Mouse (Mus musculus) neutrophil, adult 5-6 weeks (primary cell): ENCODE measurements around the gene Entr1. TPM values are rescaled to one million over a fixed set of nuclear protein-coding genes. Genes with fewer than 3 reads are reported as not detected.

Experiments
- ATAC-seq: fragments of 151-379, 151-347 bp; 2 replicates; pipeline ENCODE4 v1.8.0; 2017; ENCODE audit warnings: mild to moderate bottlenecking, moderate TSS enrichment; ENCODE audit not compliant: insufficient number of reproducible peaks, poor library complexity, low FRiP score, severe bottlenecking; ENCODE audit errors: extremely low read depth
- total RNA-seq: library from RNA; stranded (forward); fragments of 200-1000 nt; gene quantifications from 2 replicates; pipeline ENCODE4 v1.2.3, GENCODE M21; 2017

Entr1 gene
- 139 and 145 TPM in 2 replicates for total RNA-seq

DNA sequence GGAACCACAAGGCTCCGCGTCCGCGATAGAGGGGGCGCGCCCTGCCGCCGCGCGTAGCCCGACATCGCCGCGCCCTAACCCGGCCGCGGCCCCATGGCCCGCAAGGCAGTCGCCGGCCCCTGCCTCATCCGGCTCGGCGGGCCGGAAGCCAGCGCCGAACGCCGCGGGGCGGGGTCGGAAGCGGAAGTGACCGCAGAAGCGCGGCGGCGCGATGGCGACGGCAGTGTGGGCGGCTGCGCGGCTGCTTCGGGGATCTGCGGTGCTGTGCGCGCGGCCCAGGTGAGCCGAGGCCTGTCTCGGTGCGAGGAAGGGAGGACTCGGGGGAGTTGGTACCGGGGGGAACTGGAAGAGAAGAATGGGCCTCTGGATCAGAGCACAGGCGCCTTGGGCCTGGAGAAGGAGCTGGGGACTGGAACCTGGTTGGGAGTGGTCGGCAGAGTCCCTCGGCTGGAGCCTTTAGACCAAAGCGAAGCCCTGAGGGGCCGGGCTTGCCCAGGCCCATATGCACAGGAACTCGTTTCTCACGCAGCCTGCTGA, at the start of gene Entr1, which contains the start of gene Pmpca:
Gene Entr1 (minus strand): TSS at position 163 of the 537 bp plus-strand sequence.
Gene Pmpca (plus strand): TSS at position 186 of the 537 bp plus-strand sequence.
- ATAC-seq = peak; percentile 65

DNA sequence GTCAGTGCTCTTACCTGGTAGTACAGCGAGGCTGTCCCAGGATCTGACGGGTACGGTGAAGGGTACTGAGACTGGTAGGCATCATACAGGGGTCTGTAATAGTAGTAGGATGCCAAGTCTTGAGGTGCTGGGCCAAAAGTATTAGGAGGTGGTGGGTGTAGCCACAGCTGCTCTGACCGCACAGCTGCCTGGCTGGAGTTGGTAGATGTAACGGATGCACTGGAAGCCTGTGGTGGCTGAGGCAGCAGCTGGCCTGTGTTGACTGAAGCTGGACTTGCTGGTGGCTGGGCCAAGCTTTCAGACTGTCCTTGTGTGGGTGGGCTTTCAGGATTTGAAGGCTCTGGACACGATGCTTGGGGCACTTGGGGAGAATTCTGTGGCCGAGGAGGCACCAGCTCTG, 49.3 kb upstream of the Entr1 start:
- ATAC-seq = no peak

DNA sequence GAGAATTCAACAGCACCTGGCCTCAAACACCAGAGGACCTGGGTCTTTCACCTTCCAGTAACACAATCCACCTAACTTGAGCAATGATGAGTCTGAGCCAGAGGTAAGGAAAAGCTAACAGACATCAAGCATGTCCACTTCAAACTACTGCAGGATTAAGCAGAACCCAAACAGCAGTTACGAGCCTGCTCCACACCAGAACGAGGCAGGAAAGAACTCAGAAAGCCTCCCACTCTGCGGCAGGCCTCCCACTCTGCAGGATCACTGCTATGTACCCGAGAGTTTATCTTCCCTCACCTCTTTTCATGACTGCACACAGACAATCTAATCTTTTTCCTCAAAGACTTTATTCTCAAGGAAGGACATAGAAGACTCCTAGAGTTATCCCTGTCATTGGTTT, 48.1 kb upstream of the Entr1 start:
- ATAC-seq = no peak

DNA sequence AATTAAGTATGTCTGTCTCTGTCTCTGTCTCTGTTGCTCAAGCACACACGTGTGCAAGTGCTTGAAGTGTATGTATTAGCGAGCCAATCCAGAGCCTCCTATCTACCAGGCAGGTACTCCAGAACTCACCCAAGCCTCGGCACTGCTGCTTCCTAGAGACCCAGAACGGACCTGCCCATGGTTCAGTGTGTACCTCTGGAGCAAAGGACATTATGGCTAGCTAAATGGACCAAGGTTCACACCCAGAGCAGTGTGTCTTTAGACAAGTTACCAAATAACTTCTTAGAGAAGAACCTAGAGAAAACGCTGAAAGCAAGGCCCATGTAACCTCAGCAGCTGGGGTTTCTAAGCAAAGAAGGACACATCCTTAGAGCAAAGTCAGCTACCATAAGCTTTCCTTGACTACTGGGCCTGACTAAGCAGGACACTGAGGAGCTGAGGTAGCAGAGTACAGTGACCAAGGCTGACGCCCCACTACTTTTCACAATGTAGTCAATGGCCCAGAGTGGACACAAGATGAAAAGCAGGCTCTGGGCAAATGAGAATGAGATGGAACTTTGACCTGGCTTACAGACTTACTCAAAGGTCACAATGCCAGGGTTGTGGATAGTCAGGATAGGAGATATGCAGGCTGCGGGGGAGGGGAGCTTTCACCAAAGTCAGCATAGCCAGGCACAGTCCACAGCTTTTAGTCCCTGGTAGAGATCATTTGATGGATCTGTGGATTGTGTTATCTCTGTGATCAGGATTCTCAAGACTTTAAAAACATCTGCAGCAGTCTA, 45.9 kb upstream of the Entr1 start:
- no peak for ATAC-seq

DNA sequence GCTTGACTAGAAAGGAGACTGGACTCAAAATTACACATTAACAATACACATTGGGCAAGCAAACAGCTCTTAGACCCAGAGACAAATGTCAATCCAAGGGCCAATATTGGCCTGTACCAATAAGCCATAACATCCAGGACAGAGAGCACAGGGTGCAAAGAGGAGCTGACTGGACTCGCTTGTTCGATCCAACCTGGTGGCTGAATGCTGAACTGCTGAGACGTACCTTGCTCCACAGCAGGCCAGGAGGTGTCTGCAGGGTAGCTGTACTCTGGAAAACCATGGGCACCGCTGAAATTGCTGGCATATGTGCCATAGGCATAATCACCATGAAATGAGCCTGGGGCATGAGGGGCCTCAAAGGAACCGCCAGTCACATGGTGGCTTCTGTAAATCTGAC, 40.7 kb upstream of the Entr1 start:
- no peak for ATAC-seq

DNA sequence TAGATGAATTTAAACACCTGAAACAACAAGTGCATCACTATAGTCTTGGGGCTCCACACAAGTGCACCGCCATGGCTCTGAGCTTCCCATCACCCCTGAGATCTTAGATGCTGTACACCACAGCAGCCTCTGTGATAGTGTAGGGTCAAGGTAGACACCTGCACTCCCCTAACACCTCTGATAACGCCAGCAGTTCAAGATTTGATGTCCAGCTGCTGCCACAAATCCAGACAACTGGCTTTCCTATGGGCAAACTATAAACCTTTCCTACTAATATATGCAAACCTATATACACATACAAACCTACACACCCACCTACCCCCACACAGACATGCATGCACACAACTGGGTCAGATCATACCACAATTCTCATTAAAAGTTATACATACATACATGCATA, 35.4 kb upstream of the Entr1 start:
- ATAC-seq = no peak

DNA sequence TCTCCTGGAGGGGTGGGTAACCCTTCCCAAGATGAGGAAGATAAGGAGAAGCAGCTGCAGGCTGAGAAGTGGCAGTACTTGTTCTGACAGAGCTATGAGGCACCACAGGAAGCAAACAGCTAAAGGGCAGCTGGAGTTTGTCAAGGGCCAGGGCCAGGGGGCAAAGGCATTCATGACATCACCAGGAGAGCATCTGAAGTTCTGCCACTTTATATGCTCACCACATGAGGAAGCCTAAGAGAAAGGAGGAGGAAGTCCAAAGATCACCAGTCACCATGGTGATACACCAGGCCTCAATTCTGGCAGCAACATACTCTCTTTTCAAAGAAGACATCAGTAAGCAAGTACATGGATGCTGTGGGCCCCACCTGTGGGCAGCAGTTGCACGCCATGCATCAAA, 34.0 kb upstream of the Entr1 start:
- ATAC-seq = no peak

DNA sequence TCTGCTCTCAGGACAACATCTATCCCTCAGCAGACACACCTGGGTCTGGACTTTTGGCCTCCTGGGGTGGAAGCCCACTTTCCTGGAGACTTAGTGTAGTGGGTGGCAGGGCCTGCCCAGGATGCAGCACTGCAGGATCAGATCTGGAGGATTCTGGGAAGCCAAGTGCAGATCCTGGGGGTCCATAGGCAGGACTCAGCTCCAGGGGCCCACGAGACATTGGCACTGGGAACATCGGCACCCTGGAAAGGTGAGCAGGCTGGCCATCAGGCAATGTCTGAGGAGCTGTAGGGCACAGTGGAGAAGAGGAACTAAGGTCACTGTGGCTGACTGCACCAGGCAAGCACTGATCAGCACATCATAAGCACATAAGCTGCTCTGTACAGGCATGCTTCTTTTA, 32.9 kb upstream of the Entr1 start:
- ATAC-seq = no peak

DNA sequence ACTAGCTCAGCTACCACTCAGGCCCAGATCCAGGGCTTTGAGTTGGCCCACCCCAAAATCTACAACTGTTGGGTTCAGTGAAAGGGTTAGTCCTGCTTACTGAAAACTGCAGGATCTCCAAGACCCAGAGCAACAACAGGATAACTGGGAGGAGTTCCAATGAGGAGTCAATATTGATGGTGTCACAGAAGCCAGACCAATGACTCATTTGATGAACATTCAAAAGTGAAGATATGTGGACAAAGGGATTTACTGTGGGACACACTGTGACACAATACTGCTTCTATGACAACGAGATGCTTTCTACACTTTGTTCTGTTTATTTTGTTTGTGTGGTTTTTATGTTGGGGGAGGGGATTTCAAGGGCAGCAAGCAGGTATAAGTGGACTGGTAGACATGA, 29.0 kb upstream of the Entr1 start:
- no peak for ATAC-seq

DNA sequence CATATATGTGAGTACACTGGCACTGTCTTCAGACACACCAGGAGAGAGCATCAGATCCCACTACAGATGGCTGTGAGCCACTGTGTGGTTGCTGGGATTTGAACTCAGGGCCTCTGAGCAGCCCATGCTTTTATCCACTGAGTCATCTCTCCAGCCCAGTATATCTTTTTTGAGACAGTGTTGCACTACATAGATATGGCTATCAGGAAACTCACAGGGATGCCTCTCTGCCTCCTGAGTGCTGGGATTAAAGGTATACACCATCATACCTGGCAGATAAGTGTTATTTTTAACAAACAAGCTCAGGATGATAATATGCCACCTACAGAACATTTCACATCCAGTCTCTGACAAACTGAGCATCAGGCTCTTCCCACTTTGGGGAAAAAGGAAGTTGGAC, 27.9 kb upstream of the Entr1 start:
- no peak for ATAC-seq

DNA sequence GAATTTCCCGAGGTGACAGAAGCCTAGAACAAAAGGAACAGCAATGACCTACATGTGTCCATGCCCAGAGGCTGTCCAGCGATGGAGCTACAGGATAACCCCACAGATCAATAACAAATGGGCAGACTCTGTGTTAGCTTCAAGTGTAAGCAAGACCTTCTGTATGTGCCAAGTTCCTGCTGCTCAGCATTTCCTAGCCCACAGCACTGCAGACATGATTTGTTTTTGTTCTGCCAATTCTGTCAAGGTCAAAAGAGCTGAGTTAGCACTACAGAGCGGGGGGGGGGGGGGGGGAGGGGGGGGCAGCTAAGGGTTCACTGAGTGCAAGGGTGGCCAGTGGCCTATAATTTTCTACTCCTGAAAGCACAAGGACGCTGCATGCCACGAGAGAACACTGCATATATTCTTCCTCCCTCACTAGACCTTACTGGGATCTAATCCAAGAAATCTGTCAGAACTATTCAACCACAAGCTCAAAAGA, 21.9 kb upstream of the Entr1 start:
- ATAC-seq = no peak

DNA sequence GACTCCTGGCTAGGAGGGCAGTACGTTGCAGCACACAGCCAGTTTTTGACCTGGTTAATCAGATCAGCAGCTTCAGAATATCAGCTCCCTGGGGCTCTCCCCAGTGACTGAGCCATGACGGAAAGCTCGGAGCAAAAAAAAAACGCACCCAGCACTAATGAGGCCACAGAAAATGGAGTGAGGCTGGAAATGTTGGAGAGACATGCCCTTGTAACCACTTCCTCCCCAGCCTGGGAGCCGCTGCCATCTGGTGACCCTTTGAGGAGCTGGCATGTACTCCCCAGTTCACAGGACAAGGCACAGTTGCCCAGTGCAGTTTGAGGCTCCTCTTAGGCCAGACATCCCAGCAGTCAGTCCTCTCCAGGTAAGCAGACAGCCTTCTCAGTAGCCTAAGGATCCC, 21.0 kb upstream of the Entr1 start:
- ATAC-seq = no peak

DNA sequence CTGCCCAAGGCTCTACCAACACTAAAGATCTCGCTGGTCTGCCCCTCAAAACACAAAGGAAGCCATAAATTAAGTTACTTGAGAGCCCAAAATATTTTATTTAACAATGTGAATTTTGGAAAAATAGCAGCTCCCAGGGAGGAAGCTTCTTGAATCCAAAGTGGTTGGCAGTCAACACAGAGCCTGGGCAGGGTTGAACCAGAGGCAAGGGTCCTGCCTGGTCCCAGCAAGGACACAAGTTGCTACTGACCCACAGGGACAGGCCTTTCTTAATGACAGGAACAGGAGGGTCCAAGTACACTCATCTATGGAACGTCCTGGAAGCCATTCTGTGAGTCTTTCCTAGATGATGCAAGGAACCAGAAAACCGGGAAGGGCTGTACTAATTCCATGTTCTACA, 20.2 kb upstream of the Entr1 start:
- ATAC-seq = no peak

DNA sequence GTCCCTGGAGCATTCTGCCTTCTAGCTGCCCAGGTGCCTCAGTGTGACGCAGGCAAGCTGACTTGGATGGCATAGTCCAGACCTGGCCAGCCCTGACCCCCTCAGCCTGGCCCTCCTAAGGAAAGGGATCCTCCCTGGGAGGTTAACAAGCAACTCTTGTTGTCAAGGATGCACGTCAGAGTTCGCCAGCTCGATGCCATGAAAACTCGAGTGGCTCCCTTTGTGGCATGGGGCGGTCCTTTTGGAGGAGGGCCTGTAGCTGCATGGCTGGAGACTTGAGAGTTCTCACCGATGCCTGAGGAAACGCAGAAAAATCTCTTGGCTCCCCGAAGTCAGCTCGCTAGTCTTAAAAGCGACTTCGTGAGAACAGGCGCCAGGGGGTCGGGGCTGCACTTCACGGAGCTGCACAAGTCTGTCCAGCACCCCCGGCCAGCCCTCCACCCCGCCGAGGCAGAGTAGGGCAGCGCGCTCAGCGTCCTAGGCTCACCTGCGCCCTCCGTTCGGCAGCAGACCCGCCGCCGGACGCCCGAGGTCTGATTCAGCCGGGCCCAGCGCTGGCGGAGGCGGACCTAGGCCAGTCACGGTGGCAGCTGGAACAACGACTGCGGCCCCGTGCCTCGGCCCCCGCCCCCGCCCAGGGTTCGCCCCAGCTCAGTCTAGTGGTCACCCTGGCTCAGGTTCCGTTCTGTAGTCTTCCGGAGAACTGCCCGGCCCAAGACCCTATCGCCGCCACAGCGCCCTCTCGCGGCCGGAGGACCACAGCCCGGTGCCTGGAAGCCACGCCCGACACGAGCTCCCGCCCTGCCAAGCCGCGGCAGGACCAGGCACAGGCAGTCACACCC, 19.6 kb upstream of the Entr1 start, which contains the start of gene Inpp5e:
Gene Inpp5e (minus strand): TSS at position 689 of the 842 bp plus-strand sequence.
- peak; percentile 89 for ATAC-seq

DNA sequence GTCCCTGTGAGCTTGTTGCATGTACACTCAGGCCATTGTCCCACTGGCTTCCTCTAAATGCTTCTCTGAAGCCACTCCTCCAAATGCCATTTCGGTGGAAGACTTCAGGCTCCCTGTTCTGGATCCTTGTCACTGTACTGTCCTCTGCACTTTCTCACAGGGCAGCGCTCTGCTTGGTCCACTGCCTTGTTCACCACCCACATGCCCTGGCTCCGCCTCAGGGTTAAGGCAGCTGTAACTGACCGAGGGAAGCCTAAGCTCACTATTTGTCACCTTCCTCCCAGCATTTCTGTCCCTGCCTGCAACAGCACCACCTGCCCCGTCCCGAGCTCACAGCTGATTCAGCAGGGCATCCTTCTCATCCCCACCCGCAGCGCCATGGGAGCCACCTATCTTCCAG, 14.2 kb upstream of the Entr1 start:
- ATAC-seq = no peak

DNA sequence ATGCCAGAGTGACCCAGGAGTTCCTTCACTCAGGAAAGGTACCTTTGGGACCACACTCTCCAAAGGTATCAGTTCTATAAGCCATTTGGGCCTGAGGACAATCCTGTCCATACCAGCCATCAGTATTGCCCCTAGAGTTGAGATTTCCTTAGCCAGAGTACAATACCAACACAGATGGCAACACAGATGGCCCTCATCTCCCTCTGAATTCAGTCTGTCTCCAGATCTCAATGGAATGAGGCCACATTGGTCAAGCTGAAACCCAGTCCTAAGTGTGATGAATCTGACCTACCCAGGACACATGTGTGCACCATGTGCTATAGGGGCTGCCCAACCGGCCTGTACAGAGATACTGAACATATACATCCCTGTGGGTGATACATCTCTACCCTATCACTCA, 13.1 kb upstream of the Entr1 start:
- ATAC-seq = no peak

DNA sequence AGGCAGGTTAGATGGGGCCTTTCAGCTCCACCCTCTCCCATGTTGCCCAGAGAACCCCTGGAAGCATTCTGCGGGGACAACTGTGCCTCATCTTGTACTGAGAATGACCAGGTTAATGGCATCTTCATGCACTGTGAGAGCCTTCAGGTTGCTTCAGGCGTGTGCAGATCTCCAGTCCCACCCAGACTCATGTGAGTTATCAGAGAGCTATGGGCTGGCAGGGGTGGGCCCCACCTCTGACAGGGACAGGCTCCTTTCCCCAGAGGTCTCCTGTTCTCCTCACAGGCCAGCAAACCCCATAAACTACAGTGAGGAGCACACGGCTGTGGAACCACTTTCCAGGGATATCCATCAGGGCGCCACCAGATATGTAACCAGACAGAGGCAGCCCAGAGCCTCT, 11.9 kb upstream of the Entr1 start:
- no peak for ATAC-seq

DNA sequence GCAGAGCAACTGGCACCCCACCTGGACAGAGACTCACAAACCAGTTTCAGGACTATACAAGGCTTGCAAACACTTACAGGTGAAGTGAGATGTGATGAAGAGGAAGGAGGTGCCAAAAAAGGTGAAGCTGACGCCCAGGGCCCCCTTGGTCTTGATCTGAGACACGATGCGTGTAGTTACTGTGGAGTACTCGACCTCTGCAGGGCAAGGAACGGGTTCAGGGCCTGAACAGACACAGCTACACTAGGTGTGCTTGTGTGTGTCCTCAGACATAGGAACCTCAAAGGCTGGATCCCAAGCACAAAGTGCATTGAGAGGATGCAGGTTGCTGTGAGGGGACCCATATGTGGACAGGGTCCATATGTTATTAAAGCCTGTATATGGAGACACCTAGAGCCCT, 11.2 kb upstream of the Entr1 start:
- ATAC-seq = no peak

DNA sequence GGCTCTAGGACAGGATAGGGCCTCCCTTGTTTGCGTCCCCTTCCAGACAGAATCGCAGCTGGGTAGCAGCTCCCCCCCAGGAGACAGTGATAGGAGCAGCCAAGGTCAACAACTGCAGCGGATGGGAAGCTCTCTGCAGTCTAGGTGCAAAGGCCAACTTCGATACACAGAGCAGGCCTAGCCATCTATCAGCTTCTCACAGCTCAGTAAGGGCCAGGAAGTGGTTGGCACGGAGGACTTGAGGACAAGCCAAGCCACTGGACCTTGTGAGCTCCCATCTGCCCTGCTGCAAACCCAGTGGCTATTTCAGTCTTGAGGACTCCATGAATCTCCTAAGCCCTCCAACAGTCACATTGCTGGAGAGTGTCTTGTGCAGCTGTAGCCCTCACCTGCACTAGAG, 10.5 kb upstream of the Entr1 start:
- no peak for ATAC-seq

DNA sequence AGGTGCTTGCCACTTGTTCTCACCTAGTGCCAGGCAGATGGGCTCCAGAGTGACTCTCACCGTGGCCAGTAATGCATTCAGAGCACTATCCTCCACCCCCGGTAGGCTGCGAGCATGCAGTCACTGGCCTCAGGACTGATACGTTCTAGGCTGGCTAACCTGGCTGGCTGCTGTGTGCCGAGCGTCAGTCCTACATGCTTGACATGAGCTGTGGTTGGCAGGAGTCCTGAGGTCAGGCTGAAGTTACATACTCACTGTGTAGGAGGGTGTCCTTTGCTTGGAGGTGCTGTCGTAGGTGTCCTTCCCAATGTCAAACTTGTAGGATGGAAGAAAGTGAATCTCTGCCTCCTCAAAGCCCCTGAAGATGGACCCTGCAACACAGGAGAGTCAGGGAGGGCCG, 9.9 kb upstream of the Entr1 start:
- ATAC-seq = no peak
